Comparison of ENCODE assay signal across 8 mouse cellular contexts in the genomic region with DNA sequence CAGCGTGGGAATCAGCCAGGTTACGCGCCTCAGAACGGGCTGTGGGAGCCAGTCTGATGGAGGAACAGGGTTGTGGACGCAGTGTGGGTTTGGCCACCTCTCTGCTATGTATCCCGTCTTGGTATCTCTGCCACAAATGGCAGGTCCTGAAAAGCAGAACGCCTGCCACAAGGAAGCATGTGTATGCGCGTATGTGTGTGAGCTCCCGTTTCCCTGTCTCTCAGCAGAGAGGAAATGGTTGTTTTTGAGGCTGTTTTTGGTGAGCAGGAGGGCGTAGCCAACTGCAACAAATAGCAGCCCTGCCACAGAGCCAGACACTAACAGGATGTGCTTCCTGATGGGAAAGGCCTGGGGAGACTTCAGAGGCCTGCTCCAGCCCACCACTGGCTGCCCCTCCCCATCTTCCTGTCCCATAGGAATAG. TPM values are rescaled to one million over a fixed set of nuclear protein-coding genes. Genes with fewer than 3 reads are reported as not detected.
A peak's percentile ranks its signal among the peaks of the same experiment; 100 is the strongest.
DNase-seq lines count a peak whose midpoint lies in the region; ATAC-seq and TF ChIP-seq lines count a peak whose summit lies in the region.

No protein-coding gene starts in this region.

- H3K36me3 ChIP-seq in intestine, embryonic 14.5 days (ENCODE audit: control insufficient read depth, insufficient read depth, low read length) = peaks cover 9% of the 10 kb centered on the region; the same call in 1 of the 2 replicates
- no peaks in the 10 kb centered on the region for H3K36me3 ChIP-seq in liver, embryonic 13.5 days

- peaks cover 48% of the 10 kb centered on the region for H3K4me1 ChIP-seq in intestine, embryonic 14.5 days (replicated peaks; ENCODE audit: control insufficient read depth, insufficient read depth, low read length)
- peaks cover 43% of the 10 kb centered on the region for H3K4me1 ChIP-seq in liver, embryonic 13.5 days (replicated peaks)

- no peak for TF ChIP-seq CTCF in left cerebral cortex, adult 2 months (IDR thresholded peaks at IDR 0.05)

- ATAC-seq in intestine, embryonic 14.5 days (replicated peaks; ENCODE audit: low FRiP score, low TSS enrichment, low read depth) = no peak
- ATAC-seq in liver, embryonic 13.5 days (ENCODE audit: low read depth) = no peak

- H3K9me3 ChIP-seq in intestine, embryonic 14.5 days (ENCODE audit: control insufficient read depth, low read length) = no peaks in the 10 kb centered on the region
- H3K9me3 ChIP-seq in liver, embryonic 13.5 days (replicated peaks) = no peaks in the 10 kb centered on the region

- no peaks in the 10 kb centered on the region for H3K27me3 ChIP-seq in intestine, embryonic 14.5 days (replicated peaks; ENCODE audit: control insufficient read depth, insufficient read depth, low read length)
- H3K27me3 ChIP-seq in liver, embryonic 13.5 days = no peaks in the 10 kb centered on the region

- 35% methylated on average over 11 of the region's 11 CpGs for WGBS in intestine, embryonic 14.5 days
- WGBS in liver, embryonic 13.5 days (ENCODE audit: insufficient replicate concordance) = 48% methylated on average over 11 of the region's 11 CpGs

- peak overlapping the region; percentile 49 for H3K4me2 ChIP-seq in intestine, embryonic 14.5 days (ENCODE audit: low read length)
- H3K4me2 ChIP-seq in liver, embryonic 13.5 days = peak overlapping the region; percentile 15; the same call in 1 of the 2 replicates

- H3K27ac ChIP-seq in left cerebral cortex, adult 2 months = peak overlapping the region; percentile 82
- H3K27ac ChIP-seq in intestine, embryonic 14.5 days (ENCODE audit: low read depth) = peak overlapping the region; percentile 98
- H3K27ac ChIP-seq in liver, embryonic 13.5 days = peak overlapping the region; percentile 66

- no peak for DNase-seq in left cerebral cortex, adult 2 months (ENCODE audit: extremely low spot score in 1 of 2, low spot score in 2 of 2)
- no peak for DNase-seq in left cerebral cortex, adult 8-10 months (ENCODE audit: low spot score in 2 of 2)
- peak; percentile 65 for DNase-seq in gastrocnemius, postnatal 25 days
- DNase-seq in intestine, embryonic 14.5 days (ENCODE audit: low spot score) = peak; percentile 57
- DNase-seq in liver, embryonic 13.5 days = no peak
- peak; percentile 63 for DNase-seq in skeletal muscle tissue, adult 2 months (ENCODE audit: low read depth, low spot score)
- no peak for DNase-seq in frontal cortex, postnatal 14 days (ENCODE audit: low spot score in 2 of 2)
- no peak for DNase-seq in layer of hippocampus, postnatal 36 days

- H3K4me3 ChIP-seq in left cerebral cortex, adult 2 months = peak overlapping the region; percentile 29
- H3K4me3 ChIP-seq in intestine, embryonic 14.5 days (ENCODE audit: low read depth, low read length) = peak overlapping the region; percentile 31
- peak overlapping the region; percentile 31 for H3K4me3 ChIP-seq in liver, embryonic 13.5 days (replicated peaks)

- intact Hi-C loops in left cerebral cortex, adult 2 months (cut with DNase I) = loop anchor here (5.0 kb wide), 2 partner anchors 44 to 64 kb away; partner anchors contain the start of genes Cramp1l and Ift140

- H3K9ac ChIP-seq in intestine, embryonic 14.5 days (ENCODE audit: low read length) = peak overlapping the region; percentile 27
- H3K9ac ChIP-seq in liver, embryonic 13.5 days = peak overlapping the region; percentile 52; the same call in 1 of the 2 replicates

RNA-seq across cellular contexts. Expression of gene Tmem204, which starts 2.4 kb away (rescaled TPM):
- 10 to 100 TPM in 1 of 2 experiments, 1 to 10 TPM in 1; 9.5 to 11.1 TPM for total RNA-seq in left cerebral cortex, adult 2 months (2021)
- 10 to 100 TPM in 3 of 4 experiments, 1 to 10 TPM in 1; 7.5 to 11.2 (median 10.6) TPM for total RNA-seq in left cerebral cortex, adult 8-10 months (2022)
- 10 to 100 TPM in 1 of 2 experiments, 1 to 10 TPM in 1; 9.4 to 11.0 TPM for total RNA-seq in gastrocnemius, postnatal 25 days (2021)
- polyA plus RNA-seq in intestine, embryonic 14.5 days (2014; fragmentation: Nextera tagmentation; extraction: Ambion mirVana) = 23.5 and 24.2 TPM in 2 replicates
- polyA plus RNA-seq in liver, embryonic 13.5 days (2015; fragmentation: Nextera tagmentation; extraction: Ambion mirVana) = 5.2 and 5.6 TPM in 2 replicates
- total RNA-seq in layer of hippocampus, postnatal 36 days (2021) = 1 to 10 TPM; 7.7 to 8.2 TPM

RNA-seq across cellular contexts. Expression of gene Telo2, which starts 34.8 kb away (rescaled TPM):
- total RNA-seq in left cerebral cortex, adult 2 months (2021) = 10 to 100 TPM; 25.8 to 30.7 TPM
- 10 to 100 TPM; 22.6 to 34.6 (median 28.6) TPM for total RNA-seq in left cerebral cortex, adult 8-10 months (2022)
- 1 to 10 TPM; 5.8 to 5.9 TPM for total RNA-seq in gastrocnemius, postnatal 25 days (2021)
- polyA plus RNA-seq in intestine, embryonic 14.5 days (2014; fragmentation: Nextera tagmentation; extraction: Ambion mirVana) = 36.7 and 42.3 TPM in 2 replicates
- 16.3 and 18.2 TPM in 2 replicates for polyA plus RNA-seq in liver, embryonic 13.5 days (2015; fragmentation: Nextera tagmentation; extraction: Ambion mirVana)
- total RNA-seq in layer of hippocampus, postnatal 36 days (2021) = 10 to 100 TPM; 36.6 to 37.8 TPM

RNA-seq across cellular contexts. Expression of gene Ptx4, which starts 39.6 kb away (rescaled TPM):
- total RNA-seq in left cerebral cortex, adult 2 months (2021) = under 1 TPM; 0.33 to 0.63 TPM
- total RNA-seq in left cerebral cortex, adult 8-10 months (2022) = under 1 TPM; 0.65 to 0.96 (median 0.75) TPM
- total RNA-seq in gastrocnemius, postnatal 25 days (2021) = 1 to 10 TPM; 4.4 to 6.6 TPM
- not detected in 2 replicates for polyA plus RNA-seq in intestine, embryonic 14.5 days (2014; fragmentation: Nextera tagmentation; extraction: Ambion mirVana)
- polyA plus RNA-seq in liver, embryonic 13.5 days (2015; fragmentation: Nextera tagmentation; extraction: Ambion mirVana) = 0.09 TPM in 1 of 2 replicates, not detected in the other
- total RNA-seq in layer of hippocampus, postnatal 36 days (2021) = 1 to 10 TPM; 2.3 to 2.5 TPM

RNA-seq across cellular contexts. Expression of gene Clcn7, which starts 52.2 kb away (rescaled TPM):
- total RNA-seq in left cerebral cortex, adult 2 months (2021) = 10 to 100 TPM; 48.5 to 53.9 TPM
- total RNA-seq in left cerebral cortex, adult 8-10 months (2022) = 10 to 100 TPM; 50.0 to 54.5 (median 51.1) TPM
- total RNA-seq in gastrocnemius, postnatal 25 days (2021) = 10 to 100 TPM; 11.7 to 13.1 TPM
- polyA plus RNA-seq in intestine, embryonic 14.5 days (2014; fragmentation: Nextera tagmentation; extraction: Ambion mirVana) = 20.0 and 22.0 TPM in 2 replicates
- polyA plus RNA-seq in liver, embryonic 13.5 days (2015; fragmentation: Nextera tagmentation; extraction: Ambion mirVana) = 9.1 and 12.8 TPM in 2 replicates
- total RNA-seq in layer of hippocampus, postnatal 36 days (2021) = 10 to 100 TPM; 52.3 to 53.0 TPM

Comparison
In these comparisons a context has a peak if more than half of its experiments do, and no peak if none do; other contexts are left out.
1. DNase-seq: peak in gastrocnemius, postnatal 25 days (single experiment), intestine, embryonic 14.5 days (single experiment) and skeletal muscle tissue, adult 2 months (single experiment); none in left cerebral cortex, adult 2 months (0 of 2), left cerebral cortex, adult 8-10 months (0 of 2), liver, embryonic 13.5 days (single experiment), frontal cortex, postnatal 14 days (0 of 2) and layer of hippocampus, postnatal 36 days (0 of 2).
2. Peak in every context shown above with its lines, with median percentiles within 50 percentile points of each other: H3K27ac ChIP-seq and H3K4me3 ChIP-seq.